Mouse (Mus musculus): ENCODE results near the gene Dnajb8. TPM values are rescaled to one million over a fixed set of nuclear protein-coding genes. Genes with fewer than 3 reads are reported as not detected.

Gene Dnajb8
- polyA plus RNA-seq, 1 experiment: not detected

DNA sequence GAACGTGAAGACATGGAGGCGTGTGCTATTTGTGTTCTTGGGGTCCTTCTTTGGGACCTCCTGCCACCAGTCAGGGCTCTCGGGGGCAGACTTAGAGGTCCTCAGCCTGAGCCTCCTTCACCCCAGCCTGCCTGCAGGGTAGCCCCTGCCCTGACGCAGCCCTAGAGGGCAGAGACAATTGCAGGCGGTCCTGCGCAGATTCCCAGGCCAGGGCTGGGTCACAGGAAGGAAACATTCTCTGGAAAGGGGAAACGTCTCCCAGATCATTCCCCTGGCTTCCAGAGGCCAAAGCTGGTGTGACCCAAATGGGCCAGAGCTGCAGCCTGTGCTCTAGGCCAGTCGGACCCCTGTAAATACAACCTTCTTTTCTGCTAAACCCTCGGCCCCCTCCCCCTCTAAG is 16.1 kb upstream of the Dnajb8 start:
- no peak for TF ChIP-seq GATA1 (IDR thresholded peaks at IDR 0.05; ENCODE audit: low read length)

DNA sequence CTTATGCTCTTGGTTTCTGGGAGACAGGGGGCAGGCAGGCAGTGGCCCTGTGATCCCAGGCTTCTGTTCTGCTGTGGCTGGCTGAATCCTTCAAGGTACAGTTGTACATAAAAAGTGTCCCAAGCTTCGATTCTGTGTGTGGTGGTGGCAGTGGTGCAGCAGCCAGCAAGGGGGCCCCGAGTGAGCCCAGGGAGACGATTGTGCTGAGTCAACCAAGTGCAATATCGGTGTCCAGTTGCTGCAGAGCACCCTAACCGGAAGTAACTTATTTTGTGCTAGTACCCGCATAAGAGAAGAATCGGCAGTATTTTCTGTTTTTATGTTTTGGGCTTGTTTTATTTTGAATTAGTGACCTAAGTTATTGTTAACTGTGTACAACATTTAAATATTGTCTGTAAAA is 15.5 kb upstream of the Dnajb8 start:
- TF ChIP-seq GATA1 (IDR thresholded peaks at IDR 0.05; ENCODE audit: low read length): no peak

DNA sequence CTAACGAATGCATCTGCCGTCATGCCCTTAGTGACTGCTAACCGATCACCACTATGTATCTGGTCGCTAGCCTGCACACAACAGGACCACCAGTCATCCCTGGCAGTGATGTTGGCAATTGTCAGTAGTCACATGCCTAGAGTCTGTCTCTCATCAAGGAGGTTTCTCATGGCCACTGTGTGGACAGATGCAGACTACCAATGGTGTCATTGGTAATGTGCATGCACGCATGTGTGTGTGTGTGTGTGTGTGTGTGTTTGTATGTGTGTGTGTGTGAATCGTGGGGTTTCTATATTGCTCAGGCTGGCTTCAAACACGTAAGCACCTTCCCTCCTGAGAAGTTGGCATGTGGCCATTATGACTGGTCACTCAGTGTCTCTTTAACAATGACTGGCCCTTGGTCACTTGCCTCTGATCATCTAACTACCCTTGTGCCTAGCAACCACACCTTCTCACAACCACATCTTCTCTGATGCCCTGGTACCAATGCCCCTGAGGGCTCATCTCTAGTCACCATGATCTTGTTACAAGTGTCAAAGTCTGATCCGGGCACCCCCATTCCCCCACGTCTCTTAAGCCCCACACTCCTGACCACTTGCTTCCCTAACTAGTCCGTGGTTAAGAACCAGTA is 14.6 kb upstream of the Dnajb8 start:
- TF ChIP-seq GATA1 (IDR thresholded peaks at IDR 0.05; ENCODE audit: low read length): no peak

DNA sequence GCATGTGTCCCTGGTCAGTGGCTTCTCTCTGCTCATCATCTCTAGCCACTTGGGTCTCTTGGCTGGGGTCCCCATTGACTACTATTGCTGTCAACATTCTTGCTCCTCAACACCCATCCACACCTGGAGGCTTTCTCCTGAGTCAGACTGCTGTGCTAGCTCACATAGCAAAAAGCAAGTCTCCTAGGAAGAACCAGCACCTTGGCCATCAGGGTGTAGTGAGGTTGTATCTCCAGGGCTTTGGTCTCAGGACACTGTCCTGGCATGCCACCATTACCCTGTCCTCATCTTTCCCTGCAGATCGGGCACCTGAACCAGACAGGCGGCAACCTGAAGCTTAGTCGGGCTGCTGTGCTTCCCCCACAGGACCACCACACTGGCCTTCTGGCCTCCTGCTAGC is 13.7 kb upstream of the Dnajb8 start:
- no peak for TF ChIP-seq GATA1 (IDR thresholded peaks at IDR 0.05; ENCODE audit: low read length)

DNA sequence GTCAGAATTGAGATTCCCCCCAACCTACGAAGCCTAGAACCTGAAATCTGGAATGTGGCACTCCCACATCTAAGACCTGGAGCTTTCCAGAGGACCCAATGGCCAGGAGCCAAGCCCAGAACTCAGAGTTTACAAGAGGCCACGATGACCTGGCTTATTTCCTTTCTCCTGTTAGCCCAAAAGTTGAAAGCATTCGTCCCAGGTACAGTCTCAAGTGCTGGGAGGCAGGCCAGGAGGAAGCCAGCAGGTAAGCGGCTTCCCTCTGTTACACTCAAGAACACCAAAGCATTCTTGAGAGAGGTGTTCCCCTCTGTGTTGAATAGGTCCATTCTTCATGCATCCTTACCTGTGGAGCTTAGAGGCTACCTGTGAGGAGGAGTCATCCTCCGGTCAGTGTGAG is 12.6 kb upstream of the Dnajb8 start:
- no peak for TF ChIP-seq GATA1 (IDR thresholded peaks at IDR 0.05; ENCODE audit: low read length)

DNA sequence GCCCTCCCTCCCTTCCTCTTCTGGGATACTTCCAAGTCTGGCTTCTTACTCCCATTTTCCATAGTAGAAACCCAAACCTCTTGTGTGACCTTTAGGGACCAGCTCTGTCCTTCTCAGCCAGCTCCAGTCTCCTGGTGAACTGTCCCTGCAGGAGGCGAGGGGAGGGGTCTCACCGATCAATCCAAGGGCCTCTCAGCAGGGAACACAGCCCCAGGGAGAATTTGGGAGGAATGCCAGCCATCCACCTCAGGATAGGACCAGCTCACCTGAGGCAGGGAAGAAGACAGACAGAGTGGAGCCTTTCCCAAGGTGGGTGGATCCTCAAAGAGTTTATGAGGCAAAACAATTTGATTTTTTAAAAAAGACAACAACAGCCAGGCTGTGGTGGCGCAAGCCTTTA is 11.9 kb upstream of the Dnajb8 start:
- no peak for TF ChIP-seq GATA1 (IDR thresholded peaks at IDR 0.05; ENCODE audit: low read length)

DNA sequence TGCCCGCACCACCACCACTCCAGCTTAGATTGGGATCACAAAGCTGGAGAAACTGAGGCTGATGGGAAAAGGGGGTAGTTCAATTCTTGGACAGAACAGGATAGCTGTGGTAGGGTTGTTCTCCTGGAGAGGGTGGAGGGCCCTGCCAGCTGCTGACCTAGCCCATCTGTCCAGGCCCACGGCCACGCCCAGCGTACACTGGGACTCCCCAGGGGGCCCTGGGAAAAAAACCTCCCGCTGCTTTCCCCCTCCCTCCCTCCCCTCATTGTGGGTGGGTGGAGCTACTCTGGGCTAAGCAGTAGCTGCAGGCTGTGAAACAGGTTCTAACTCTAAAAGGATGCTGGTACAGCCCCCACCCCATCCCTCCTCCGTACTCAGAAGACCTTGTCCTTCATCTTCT is 6.3 kb upstream of the Dnajb8 start:
- no peak for TF ChIP-seq GATA1 (IDR thresholded peaks at IDR 0.05; ENCODE audit: low read length)

DNA sequence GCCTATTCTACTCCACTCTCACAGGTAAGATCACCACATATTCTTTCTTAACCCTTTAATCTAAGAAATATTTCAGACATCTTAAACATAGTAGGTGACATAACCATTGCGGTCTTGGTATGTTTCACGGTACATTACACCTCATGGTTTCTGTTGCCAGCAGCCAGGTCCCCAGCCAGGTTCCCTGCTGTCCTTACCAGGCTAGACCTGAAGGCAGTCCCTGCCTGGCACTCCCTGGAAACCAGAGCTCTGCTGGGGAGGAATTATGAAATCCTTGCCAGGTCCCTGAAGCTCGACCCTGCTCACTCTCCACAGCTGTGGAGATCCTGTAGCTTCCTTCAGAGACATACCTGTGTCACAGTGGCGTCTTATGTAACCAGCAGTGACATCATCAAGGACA is 5.9 kb upstream of the Dnajb8 start:
- no peak for TF ChIP-seq GATA1 (IDR thresholded peaks at IDR 0.05; ENCODE audit: low read length)

DNA sequence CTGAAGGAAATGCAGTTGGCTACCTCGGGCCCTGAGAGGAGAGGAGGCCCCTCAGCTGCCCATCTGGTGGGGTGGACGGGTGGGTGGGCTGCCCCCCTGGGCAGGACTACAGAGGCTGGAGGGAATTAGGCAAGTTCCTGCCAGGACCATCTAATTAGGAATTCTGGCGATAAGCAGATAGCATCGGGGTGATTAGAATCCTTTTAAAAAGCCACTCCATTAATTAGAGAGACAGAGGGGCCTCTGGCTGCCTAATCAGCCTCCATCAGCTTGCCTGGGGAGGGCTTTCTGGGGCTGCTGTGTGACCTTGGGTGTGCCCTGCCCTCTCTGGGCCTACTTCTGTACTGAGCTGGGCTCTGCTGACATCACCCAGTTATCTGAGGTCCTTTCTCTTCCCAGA is 3.0 kb upstream of the Dnajb8 start:
- TF ChIP-seq GATA1 (IDR thresholded peaks at IDR 0.05; ENCODE audit: low read length): no peak

DNA sequence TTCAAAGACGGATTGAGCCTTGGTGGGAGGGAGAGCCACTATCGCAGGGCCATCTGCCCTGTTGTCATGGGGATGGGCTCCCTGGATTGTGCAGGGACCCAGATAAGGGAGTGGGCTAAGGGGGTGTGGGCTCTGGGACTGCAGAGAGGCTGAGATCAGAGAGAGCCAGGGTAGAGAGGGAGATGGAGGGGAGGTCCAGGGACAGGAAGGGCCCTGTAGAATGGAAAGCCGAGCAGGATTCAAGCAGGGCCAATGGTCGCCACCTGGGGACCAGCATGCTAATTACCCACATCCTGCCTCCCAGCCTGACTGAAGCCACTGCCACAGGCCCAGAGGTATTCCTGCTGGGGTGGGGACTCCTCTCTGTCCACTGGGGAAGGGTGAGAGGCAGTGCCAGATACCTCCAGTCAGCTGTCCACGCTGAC is 4.5 kb downstream of the Dnajb8 start:
- TF ChIP-seq GATA1 (IDR thresholded peaks at IDR 0.05; ENCODE audit: low read length): peak; percentile 18

DNA sequence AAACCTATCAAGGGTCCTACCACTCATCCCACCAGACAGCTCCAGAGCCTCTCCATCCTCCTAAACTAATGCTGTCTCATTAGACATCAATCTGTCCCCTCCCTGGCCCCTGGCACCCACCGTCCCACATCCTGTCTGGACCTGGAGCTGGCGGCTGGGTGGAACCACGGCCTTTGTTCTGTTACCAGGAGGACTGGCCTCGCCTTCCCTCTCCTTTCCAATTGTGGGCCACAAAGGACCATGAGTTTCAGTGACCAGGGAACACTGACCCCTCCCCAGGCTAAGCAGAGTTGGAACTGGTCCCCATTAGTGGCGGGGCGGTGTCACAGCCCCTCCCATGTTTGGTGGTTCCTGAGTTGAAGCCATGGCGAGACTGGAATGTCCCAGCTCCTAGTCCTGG is 5.5 kb downstream of the Dnajb8 start:
- no peak for TF ChIP-seq GATA1 (IDR thresholded peaks at IDR 0.05; ENCODE audit: low read length)

DNA sequence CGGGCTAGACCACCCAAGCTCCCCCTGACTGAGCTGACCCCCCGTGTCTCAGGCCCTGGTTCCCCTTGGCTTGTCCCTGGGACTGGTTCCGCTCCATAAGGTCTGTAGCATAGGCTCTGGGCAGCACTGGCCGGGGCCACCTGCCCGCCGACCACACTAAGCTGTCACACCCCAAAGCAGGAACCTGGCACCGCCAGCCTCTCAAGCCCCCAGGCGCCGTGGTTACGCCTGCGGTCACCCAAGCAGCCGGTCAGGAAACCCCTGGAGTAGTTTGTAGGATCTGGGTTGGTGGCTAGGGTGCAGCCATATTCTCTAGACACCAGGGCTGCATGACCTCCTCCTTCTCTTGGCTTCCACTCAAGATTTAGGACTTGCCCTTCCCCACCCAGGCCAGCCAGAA is 7.2 kb downstream of the Dnajb8 start:
- TF ChIP-seq GATA1 (IDR thresholded peaks at IDR 0.05; ENCODE audit: low read length): no peak

DNA sequence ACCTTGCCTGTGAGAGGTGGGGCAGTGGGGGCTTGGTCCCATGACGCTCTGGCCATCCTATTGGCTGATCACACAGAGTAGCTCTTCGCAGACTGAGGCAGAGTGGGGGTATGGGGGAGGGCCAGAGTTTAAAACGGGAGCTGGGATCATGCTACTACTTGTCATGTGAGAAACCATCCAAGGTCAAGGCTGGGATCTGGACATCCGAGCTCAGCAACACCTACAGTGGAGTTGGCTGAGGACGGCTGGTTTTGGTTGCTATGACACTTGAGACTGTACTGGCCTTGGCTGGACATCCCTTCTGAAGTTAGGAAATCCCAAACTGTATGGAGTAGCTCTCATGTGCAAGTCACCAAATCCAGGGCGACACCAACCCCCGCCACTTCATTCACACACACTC is 9.8 kb downstream of the Dnajb8 start:
- no peak for TF ChIP-seq GATA1 (IDR thresholded peaks at IDR 0.05; ENCODE audit: low read length)

DNA sequence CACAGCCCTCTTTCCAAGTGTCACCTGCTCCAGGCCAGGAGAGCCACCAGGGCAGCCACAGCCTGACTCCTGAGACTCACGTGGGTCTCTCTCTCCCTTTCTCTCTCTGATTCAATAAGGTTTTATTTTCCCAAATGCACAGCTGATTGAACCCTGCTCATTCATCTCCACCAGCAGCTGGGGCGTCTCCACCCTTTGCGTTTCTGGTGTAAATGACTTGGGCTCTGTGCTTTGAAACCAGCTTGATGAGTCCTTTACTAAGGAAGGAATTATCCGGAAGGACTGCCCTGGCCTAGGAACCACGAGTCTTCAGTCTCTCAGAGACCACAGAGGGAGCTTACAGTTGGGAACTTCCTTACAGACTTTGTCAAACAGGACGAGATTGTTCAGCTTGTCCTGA is 10.2 kb downstream of the Dnajb8 start:
- no peak for TF ChIP-seq GATA1 (IDR thresholded peaks at IDR 0.05; ENCODE audit: low read length)

DNA sequence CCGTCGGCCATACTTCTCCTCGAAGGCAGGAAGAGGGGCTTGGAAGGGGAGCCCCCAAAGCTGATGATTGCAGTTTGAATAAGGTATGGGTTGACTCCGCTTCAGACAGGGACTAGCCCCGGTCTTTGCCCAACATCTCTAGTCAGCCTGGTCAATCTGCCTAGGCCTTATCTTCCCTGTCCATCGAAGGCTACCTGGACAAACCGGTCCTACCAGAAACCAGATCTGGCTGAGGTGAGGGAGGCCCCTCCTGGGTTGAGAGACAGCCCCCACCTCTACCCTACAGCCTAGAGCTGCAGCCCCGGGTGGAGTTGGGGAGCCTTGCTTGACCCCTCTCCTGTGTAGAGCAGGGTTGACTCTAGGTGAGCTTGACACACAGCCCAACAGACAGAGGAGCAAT is 11.9 kb downstream of the Dnajb8 start:
- TF ChIP-seq GATA1 (IDR thresholded peaks at IDR 0.05; ENCODE audit: low read length): no peak

DNA sequence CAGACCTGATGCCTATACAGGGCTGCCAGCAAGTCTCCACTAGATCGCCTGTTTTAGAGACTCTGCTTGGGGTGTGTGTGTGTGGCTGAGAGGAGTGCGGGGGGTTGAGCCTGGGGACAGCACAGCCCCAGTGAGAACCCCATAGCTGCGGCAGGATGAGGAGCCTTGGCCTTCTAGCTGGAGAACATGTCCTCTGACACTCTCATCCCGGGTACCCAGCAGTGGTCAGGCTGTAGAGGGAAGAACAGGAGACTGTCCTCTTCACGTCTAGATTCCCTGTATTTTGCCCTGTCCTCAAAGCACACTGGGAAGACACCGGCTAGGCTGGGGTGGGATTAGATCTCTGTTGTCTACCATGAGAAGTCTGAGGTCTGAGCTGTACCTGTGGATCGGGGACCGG is 13.4 kb downstream of the Dnajb8 start:
- TF ChIP-seq GATA1 (IDR thresholded peaks at IDR 0.05; ENCODE audit: low read length): no peak

DNA sequence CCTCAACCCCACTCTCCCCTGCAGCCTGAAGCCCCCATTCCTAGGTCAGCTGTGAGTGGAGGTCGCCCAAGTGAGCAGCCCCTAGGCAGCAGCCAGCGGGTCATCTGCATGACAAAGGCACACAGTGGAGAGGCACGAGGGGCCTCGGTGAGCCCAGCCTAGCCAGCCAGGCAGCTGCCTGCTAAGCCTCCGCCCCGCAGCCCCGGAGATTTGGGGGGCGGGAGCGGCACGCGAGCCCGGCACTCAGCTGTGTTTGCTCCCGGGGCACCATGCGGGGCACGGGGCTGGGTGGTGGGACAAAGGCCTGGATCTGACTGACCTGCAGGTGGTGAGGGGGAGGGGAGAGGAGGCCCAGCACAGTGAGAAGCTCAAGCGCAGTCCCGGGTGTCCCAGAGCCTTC is 13.9 kb downstream of the Dnajb8 start:
- TF ChIP-seq GATA1 (IDR thresholded peaks at IDR 0.05; ENCODE audit: low read length): no peak

DNA sequence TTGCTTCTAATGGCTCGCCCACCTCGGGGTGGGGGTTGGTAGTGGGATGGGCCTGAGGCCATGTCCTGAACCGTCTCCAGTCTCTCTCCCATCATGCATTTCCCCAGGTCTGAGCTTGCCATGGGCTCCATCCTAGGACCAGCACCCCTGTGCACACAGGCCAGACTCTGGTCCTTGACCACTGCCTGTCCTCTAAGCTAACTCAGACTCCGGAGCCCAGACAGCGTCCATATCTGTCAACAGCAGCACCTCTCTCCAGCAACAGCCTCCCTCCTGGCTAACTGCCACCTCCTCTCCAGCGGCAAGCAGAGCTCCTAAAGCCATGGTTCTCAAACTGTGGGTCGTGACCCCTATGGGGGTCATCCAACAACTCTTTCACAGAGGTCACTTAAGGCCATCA is 14.4 kb downstream of the Dnajb8 start:
- no peak for TF ChIP-seq GATA1 (IDR thresholded peaks at IDR 0.05; ENCODE audit: low read length)

Data from G1E-ER4 (cell line).